Comparison of ENCODE assay signal across 10 mouse cellular contexts in genomic region chr16:75779271-75779670, GRCm38 (mm10). TPM values are rescaled to one million over a fixed set of nuclear protein-coding genes. Genes with fewer than 3 reads are reported as not detected.
DNase-seq lines count a peak whose midpoint lies in the region; ATAC-seq lines count a peak whose summit lies in the region.
"Had no signal": no experiment of that assay in that cellular context is flagged by ENCODE, and none has a peak within 500 bp of the region (broad histone marks: within the 10 kb centered on the region; RNA-seq: fewer than 3 reads in every experiment).

No protein-coding gene starts in this region.

- DNase-seq in hindbrain, embryonic 14.5 days (ENCODE audit: low spot score) = peak; percentile 79
- DNase-seq in hindbrain, embryonic 10.5 days (ENCODE audit: low spot score) = no peak
- DNase-seq in 416B (ENCODE audit: low read depth) = peak; percentile 84
- DNase-seq in MEL-GATA-1-ER (ENCODE audit: extremely low read depth, low read depth) = peak; percentile 30
- DNase-seq in urinary bladder, postnatal 4 days (ENCODE audit: low spot score in 2 of 2) = no peak
- no peak for DNase-seq in heart, adult 11 months
- no peak for DNase-seq in spleen, postnatal 4 days (ENCODE audit: low spot score in 2 of 2)

- H3K4me2 ChIP-seq in hindbrain, embryonic 14.5 days (replicated peaks) = no peak overlapping the region
- H3K4me2 ChIP-seq: hindbrain, embryonic 15.5 days; midbrain, embryonic 12.5 days had no signal

- H3K4me3 ChIP-seq in hindbrain, embryonic 14.5 days (replicated peaks; ENCODE audit: low read length) = no peak overlapping the region
- H3K4me3 ChIP-seq in hindbrain, embryonic 10.5 days = no peak overlapping the region
- H3K4me3 ChIP-seq: hindbrain, embryonic 15.5 days; midbrain, embryonic 12.5 days had no signal

- 41% methylated on average over 1 of the region's 1 CpGs for WGBS in hindbrain, embryonic 14.5 days
- 49% methylated on average over 1 of the region's 1 CpGs for WGBS in hindbrain, embryonic 10.5 days

- no peaks in the 10 kb centered on the region for H3K36me3 ChIP-seq in hindbrain, embryonic 14.5 days (replicated peaks; ENCODE audit: control insufficient read depth, insufficient read depth)
- no peaks in the 10 kb centered on the region for H3K36me3 ChIP-seq in hindbrain, embryonic 10.5 days
- H3K36me3 ChIP-seq: hindbrain, embryonic 15.5 days; midbrain, embryonic 12.5 days had no signal

- H3K9me3 ChIP-seq in hindbrain, embryonic 14.5 days (ENCODE audit: control insufficient read depth, low read length) = no peaks in the 10 kb centered on the region
- no peaks in the 10 kb centered on the region for H3K9me3 ChIP-seq in hindbrain, embryonic 10.5 days
- H3K9me3 ChIP-seq: hindbrain, embryonic 15.5 days; midbrain, embryonic 12.5 days had no signal

- no peak for ATAC-seq in hindbrain, embryonic 14.5 days (ENCODE audit: low FRiP score)
- ATAC-seq in granulocyte monocyte progenitor cell, adult 5-6 weeks (replicated peaks; ENCODE audit: poor library complexity, severe bottlenecking) = peak; percentile 66

- no peaks in the 10 kb centered on the region for H3K27me3 ChIP-seq in hindbrain, embryonic 14.5 days (ENCODE audit: control insufficient read depth, insufficient read depth, low read length)
- no peaks in the 10 kb centered on the region for H3K27me3 ChIP-seq in hindbrain, embryonic 10.5 days (ENCODE audit: insufficient read depth, poor library complexity, severe bottlenecking)
- H3K27me3 ChIP-seq: hindbrain, embryonic 15.5 days; midbrain, embryonic 12.5 days had no signal

- no peaks in the 10 kb centered on the region for H3K4me1 ChIP-seq in hindbrain, embryonic 14.5 days (replicated peaks; ENCODE audit: control insufficient read depth, insufficient read depth, low read length)
- no peaks in the 10 kb centered on the region for H3K4me1 ChIP-seq in hindbrain, embryonic 10.5 days (replicated peaks)
- H3K4me1 ChIP-seq: hindbrain, embryonic 15.5 days; midbrain, embryonic 12.5 days had no signal

- H3K9ac ChIP-seq in hindbrain, embryonic 14.5 days = no peak overlapping the region
- H3K9ac ChIP-seq: hindbrain, embryonic 15.5 days; midbrain, embryonic 12.5 days had no signal

- no peak overlapping the region for H3K27ac ChIP-seq in hindbrain, embryonic 14.5 days
- no peak overlapping the region for H3K27ac ChIP-seq in hindbrain, embryonic 10.5 days
- H3K27ac ChIP-seq: hindbrain, embryonic 15.5 days; midbrain, embryonic 12.5 days had no signal

RNA-seq across cellular contexts. Expression of gene Hspa13, which starts 12.4 kb away (rescaled TPM):
- polyA plus RNA-seq in hindbrain, embryonic 14.5 days (2014; fragmentation: Nextera tagmentation; extraction: Ambion mirVana) = 45.1 and 53.4 TPM in 2 replicates
- polyA plus RNA-seq in hindbrain, embryonic 10.5 days (2016; fragmentation: Nextera tagmentation; extraction: Ambion mirVana) = 23.5 and 25.2 TPM in 2 replicates
- 22.6 and 27.6 TPM in 2 replicates for total RNA-seq in granulocyte monocyte progenitor cell, adult 5-6 weeks (2014; fragmentation: Nextera tagmentation)
- 54.0 and 59.1 TPM in 2 replicates for total RNA-seq in granulocyte monocyte progenitor cell, adult 5-6 weeks (2017)

Comparison
In these comparisons a context has a peak if more than half of its experiments do, and no peak if none do; other contexts are left out.
1. DNase-seq: peak in hindbrain, embryonic 14.5 days (single experiment), 416B (single experiment) and MEL-GATA-1-ER (single experiment); none in hindbrain, embryonic 10.5 days (single experiment), urinary bladder, postnatal 4 days (0 of 2), heart, adult 11 months (single experiment) and spleen, postnatal 4 days (0 of 2).